Mouse (Mus musculus) myocyte (in vitro differentiated cells): ENCODE measurements at regions not wholly inside any gene's neighbourhood (a gene's known extent, or its start where the extent isn't known, plus 50 kb on each side); places are given as distances from the start of the nearest gene placed in this dataset.

Experiments used
- H3K27me3 ChIP-seq: one replicate; pipeline ENCODE4 v1.6.1; 2011; ENCODE audit not compliant: control insufficient read depth, insufficient read depth, insufficient read length
- H3K36me3 ChIP-seq: one replicate; pipeline ENCODE4 v1.6.1; 2011; ENCODE audit not compliant: control insufficient read depth, insufficient read depth
- H3K4me2 ChIP-seq: one replicate; pipeline ENCODE4 v1.6.1; 2011; ENCODE audit warnings: low read depth, control low read depth
- H3K4me3 ChIP-seq: one replicate; pipeline ENCODE4 v1.5.1; 2011; ENCODE audit warnings: mild to moderate bottlenecking, control low read depth, moderate library complexity
- H3K79me2 ChIP-seq: one replicate; pipeline ENCODE4 v1.6.1; 2011; ENCODE audit not compliant: control insufficient read depth, insufficient read depth
- H3ac ChIP-seq: one replicate; pipeline ENCODE4 v1.6.1; 2011; ENCODE audit not compliant: control insufficient read depth, insufficient read length
- CEBPB ChIP-seq: IDR thresholded peaks from 2 replicates; pipeline ENCODE4 v1.6.1; 2011; ENCODE audit warnings: mild to moderate bottlenecking, moderate library complexity; ENCODE audit not compliant: poor library complexity, insufficient read depth, severe bottlenecking
- E2F4 ChIP-seq: IDR thresholded peaks from one replicate; pipeline ENCODE4 v1.6.1; 2011; ENCODE audit warnings: mild to moderate bottlenecking, control low read depth, moderate library complexity; ENCODE audit not compliant: insufficient read depth
- MAX ChIP-seq: IDR thresholded peaks from one replicate; pipeline ENCODE4 v1.6.1; 2011; ENCODE audit warnings: low read depth, mild to moderate bottlenecking, control low read depth
- MYOD1 ChIP-seq, 3 experiments: IDR thresholded peaks; one replicate each; pipeline ENCODE4 v1.6.1; 2011; ENCODE audit warnings: control low read depth in 2 of 3, low read depth in 2 of 3, mild to moderate bottlenecking in 2 of 3, moderate library complexity in 1 of 3; ENCODE audit not compliant: insufficient read length in 2 of 3, control insufficient read depth in 1 of 3
- MYOG ChIP-seq, 3 experiments: IDR thresholded peaks; one replicate each; pipeline ENCODE4 v1.6.1; 2011; ENCODE audit warnings: control low read depth in 2 of 3, low read depth in 2 of 3, mild to moderate bottlenecking in 2 of 3; ENCODE audit not compliant: insufficient read length in 2 of 3, control insufficient read depth in 1 of 3, insufficient read depth in 1 of 3
- POLR2A ChIP-seq: IDR thresholded peaks from one replicate; pipeline ENCODE4 v1.6.1; 2011; ENCODE audit warnings: low read depth, mild to moderate bottlenecking, control low read depth, moderate library complexity; ENCODE audit not compliant: insufficient read length
- POLR2AphosphoS2 ChIP-seq: IDR thresholded peaks from one replicate; pipeline ENCODE4 v1.6.1; 2011; ENCODE audit warnings: low read depth, control low read depth; ENCODE audit not compliant: insufficient read length
- REST ChIP-seq: IDR thresholded peaks from one replicate; pipeline ENCODE4 v1.6.1; 2011; ENCODE audit warnings: mild to moderate bottlenecking, control low read depth, moderate library complexity; ENCODE audit not compliant: insufficient read depth, insufficient read length
- SRF ChIP-seq: IDR thresholded peaks from one replicate; pipeline ENCODE4 v1.6.1; 2011; ENCODE audit warnings: low read depth; ENCODE audit not compliant: control insufficient read depth, insufficient read length
- TCF12 ChIP-seq: IDR thresholded peaks from one replicate; pipeline ENCODE4 v1.6.1; 2011; ENCODE audit warnings: mild to moderate bottlenecking, control low read depth; ENCODE audit not compliant: poor library complexity, insufficient read depth, severe bottlenecking
- TCF3 ChIP-seq: IDR thresholded peaks from one replicate; pipeline ENCODE4 v1.6.1; 2011; ENCODE audit warnings: low read depth, control low read depth; ENCODE audit not compliant: insufficient read length
- USF1 ChIP-seq: IDR thresholded peaks from one replicate; pipeline ENCODE4 v1.6.1; 2011; ENCODE audit warnings: low read depth, mild to moderate bottlenecking, control low read depth, moderate library complexity

DNA sequence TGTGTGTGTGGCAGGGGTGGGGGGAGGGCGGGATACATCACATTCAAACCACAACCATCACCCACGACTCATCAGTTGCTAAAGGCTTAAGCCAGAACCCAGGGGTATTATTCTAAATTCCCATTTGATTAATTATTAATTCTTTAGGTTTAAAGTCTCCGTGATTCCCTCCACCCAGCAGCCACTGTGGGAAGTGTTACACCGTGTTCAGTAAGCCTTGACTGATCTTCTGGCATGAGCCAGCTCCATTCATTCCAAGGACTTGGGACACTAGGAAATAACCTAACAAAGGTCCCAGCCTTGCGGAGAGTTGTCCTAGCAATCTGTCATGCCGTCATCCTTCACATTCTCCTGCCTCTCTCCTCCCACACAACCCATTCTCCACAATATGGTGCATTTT, 256.6 kb downstream of the Rps15a start:
- TF ChIP-seq E2F4 (no peak), MAX (no peak), SRF (no peak), MYOD1 (IDR thresholded peaks at IDR 0.05; ENCODE audit: control insufficient read depth in 1 of 3, insufficient read length in 2 of 3, low read depth in 2 of 3) (no peak), USF1 (no peak)
- Histone ChIP-seq H3K4me3 (no peak overlapping the region), H3K36me3 (no peaks in the 10 kb centered on the region), H3K27me3 (no peaks in the 10 kb centered on the region), H3K4me2 (no peak overlapping the region), H3ac (no peak overlapping the region), H3K79me2 (no peaks in the 10 kb centered on the region)

DNA sequence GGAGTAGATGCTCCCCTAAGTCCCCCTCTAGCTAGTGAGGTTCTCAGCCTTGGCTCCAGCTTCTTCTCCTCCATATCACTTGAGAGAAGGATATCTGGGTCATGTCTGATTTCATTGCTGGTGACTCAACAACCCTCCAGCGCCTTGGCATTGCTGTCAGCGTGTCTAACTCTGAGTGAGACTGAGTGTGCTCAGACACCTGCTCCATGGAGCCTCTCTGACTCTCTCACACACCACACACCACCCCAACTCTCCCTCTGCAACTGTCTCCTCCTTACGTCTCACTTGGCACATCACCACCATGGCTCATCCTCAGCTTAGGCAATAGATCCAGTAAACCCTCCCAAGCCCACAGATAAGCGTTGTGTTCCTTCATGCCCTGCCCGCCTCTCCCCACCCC, 260.0 kb downstream of the Rps15a start:
- TF ChIP-seq MYOG (IDR thresholded peaks at IDR 0.05; ENCODE audit: control insufficient read depth in 1 of 3, insufficient read depth in 1 of 3, insufficient read length in 2 of 3, low read depth in 2 of 3), result no peak
- TF ChIP-seq SRF, result no peak
- no peak for TF ChIP-seq TCF12
- TF ChIP-seq USF1, result no peak
- no peak for TF ChIP-seq MAX
- TF ChIP-seq POLR2A, result no peak
- no peak for TF ChIP-seq MYOD1 (IDR thresholded peaks at IDR 0.05; ENCODE audit: control insufficient read depth in 1 of 3, insufficient read length in 2 of 3, low read depth in 2 of 3)
- no peak for TF ChIP-seq TCF3
- no peak for TF ChIP-seq CEBPB
- no peak for TF ChIP-seq POLR2AphosphoS2
- no peak for TF ChIP-seq REST
- no peak for TF ChIP-seq E2F4
- no peaks in the 10 kb centered on the region for H3K79me2 ChIP-seq
- H3K4me3 ChIP-seq, result no peak overlapping the region
- H3K4me2 ChIP-seq, result no peak overlapping the region
- no peaks in the 10 kb centered on the region for H3K36me3 ChIP-seq
- H3ac ChIP-seq, result no peak overlapping the region
- no peaks in the 10 kb centered on the region for H3K27me3 ChIP-seq

- Histone ChIP-seq H3K36me3 (no peaks in the 10 kb centered on the region), H3K27me3 (no peaks in the 10 kb centered on the region), H3ac (no peak overlapping the region), H3K4me3 (no peak overlapping the region), H3K4me2 (no peak overlapping the region), H3K79me2 (no peaks in the 10 kb centered on the region)
- TF ChIP-seq POLR2AphosphoS2 (no peak), MAX (no peak), TCF3 (no peak), POLR2A (no peak), USF1 (no peak), CEBPB (no peak), MYOG (IDR thresholded peaks at IDR 0.05; ENCODE audit: control insufficient read depth in 1 of 3, insufficient read depth in 1 of 3, insufficient read length in 2 of 3, low read depth in 2 of 3) (no peak), REST (no peak), SRF (no peak), TCF12 (no peak), MYOD1 (IDR thresholded peaks at IDR 0.05; ENCODE audit: control insufficient read depth in 1 of 3, insufficient read length in 2 of 3, low read depth in 2 of 3) (no peak), E2F4 (no peak)
Measured at GRCm38 (mm10) chr7:117853716-117854115, 262.3 kb downstream of the Rps15a start.

GRCm38 (mm10) chr7:117852866-117853265, 263.1 kb downstream of the Rps15a start:
- Histone ChIP-seq H3K36me3 (no peaks in the 10 kb centered on the region), H3K27me3 (no peaks in the 10 kb centered on the region), H3K79me2 (no peaks in the 10 kb centered on the region), H3K4me3 (no peak overlapping the region), H3K4me2 (no peak overlapping the region), H3ac (no peak overlapping the region)
- TF ChIP-seq E2F4 (no peak), REST (no peak), SRF (no peak), TCF3 (no peak), CEBPB (no peak), MYOG (IDR thresholded peaks at IDR 0.05; ENCODE audit: control insufficient read depth in 1 of 3, insufficient read depth in 1 of 3, insufficient read length in 2 of 3, low read depth in 2 of 3) (no peak), MAX (no peak), POLR2A (no peak), MYOD1 (IDR thresholded peaks at IDR 0.05; ENCODE audit: control insufficient read depth in 1 of 3, insufficient read length in 2 of 3, low read depth in 2 of 3) (no peak), USF1 (no peak), TCF12 (no peak)

DNA sequence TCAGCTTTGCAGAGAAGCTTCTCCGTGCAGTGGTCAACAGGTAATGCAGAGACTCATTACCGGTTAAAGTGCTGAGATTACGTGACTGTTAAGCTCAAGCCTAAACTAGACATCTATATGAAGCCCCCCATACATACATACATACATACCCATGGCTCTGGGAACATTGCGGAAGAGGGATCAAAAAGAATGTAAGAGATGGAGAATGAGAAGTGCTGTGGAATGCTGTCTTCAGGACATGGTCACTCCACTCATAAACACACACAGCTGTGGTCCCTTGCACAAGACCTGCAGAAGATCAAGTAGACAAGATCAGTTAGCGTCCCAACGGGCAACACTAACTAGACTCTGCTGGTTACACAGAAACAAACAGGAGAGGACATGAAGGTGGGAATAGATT, 265.2 kb downstream of the Rps15a start:
- Histone ChIP-seq H3K4me2 (no peak overlapping the region), H3ac (no peak overlapping the region), H3K36me3 (no peaks in the 10 kb centered on the region), H3K79me2 (no peaks in the 10 kb centered on the region), H3K4me3 (no peak overlapping the region), H3K27me3 (no peaks in the 10 kb centered on the region)
- no peak for TF ChIP-seq TCF3
- no peak for TF ChIP-seq E2F4
- no peak for TF ChIP-seq POLR2AphosphoS2
- no peak for TF ChIP-seq MYOG (IDR thresholded peaks at IDR 0.05; ENCODE audit: control insufficient read depth in 1 of 3, insufficient read depth in 1 of 3, insufficient read length in 2 of 3, low read depth in 2 of 3)
- TF ChIP-seq CEBPB, result no peak
- no peak for TF ChIP-seq MAX
- no peak for TF ChIP-seq SRF
- TF ChIP-seq USF1, result no peak
- TF ChIP-seq MYOD1 (IDR thresholded peaks at IDR 0.05; ENCODE audit: control insufficient read depth in 1 of 3, insufficient read length in 2 of 3, low read depth in 2 of 3), result no peak
- TF ChIP-seq TCF12, result no peak
- TF ChIP-seq REST, result no peak
- TF ChIP-seq POLR2A, result no peak
